Comparison of ENCODE assay signal across 7 mouse cellular contexts in the genomic region with DNA sequence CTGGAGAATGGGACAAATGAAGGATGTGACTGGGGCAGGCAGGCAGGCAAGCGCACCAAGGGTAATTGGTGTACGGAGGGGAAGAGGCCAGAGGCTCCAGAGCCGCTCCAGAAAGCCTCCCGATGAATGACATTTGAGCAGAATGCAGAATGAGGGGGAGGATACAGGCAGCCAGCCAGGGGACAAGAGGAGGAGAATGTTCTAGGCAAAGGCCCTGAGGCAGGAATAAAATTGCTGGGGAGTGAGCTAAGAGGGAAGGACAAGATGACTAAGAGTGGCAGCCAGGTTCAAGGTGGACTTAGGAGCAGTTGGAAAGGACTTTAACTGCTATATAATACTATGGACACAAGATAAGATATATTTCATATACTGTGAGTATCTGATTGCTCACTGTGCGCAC. TPM values are rescaled to one million over a fixed set of nuclear protein-coding genes. Genes with fewer than 3 reads are reported as not detected.
DNase-seq lines count a peak whose midpoint lies in the region; ATAC-seq lines count a peak whose summit lies in the region.

No protein-coding gene starts in this region.

- peak; percentile 25 for DNase-seq in urinary bladder, adult 2 months (ENCODE audit: low spot score)
- DNase-seq in urinary bladder, postnatal 10 days (ENCODE audit: low spot score), result no peak
- DNase-seq in heart, embryonic 10.5 days (ENCODE audit: low spot score), result no peak
- DNase-seq in kidney, postnatal 36 days, result peak; percentile 82 to 88
- no peak for DNase-seq in limb, embryonic 10.5 days (ENCODE audit: low spot score)

- ATAC-seq in stomach, embryonic 16.5 days (ENCODE audit: insufficient read depth, low FRiP score), result peak; percentile 69; the same call in 1 of the 2 replicates
- ATAC-seq in hindbrain, embryonic 12.5 days (ENCODE audit: low FRiP score), result no peak

- H3K9me3 ChIP-seq in heart, embryonic 10.5 days, result no peaks in the 10 kb centered on the region
- H3K9me3 ChIP-seq in stomach, embryonic 16.5 days (replicated peaks; ENCODE audit: control insufficient read depth, low read length), result no peaks in the 10 kb centered on the region
- H3K9me3 ChIP-seq in hindbrain, embryonic 12.5 days (replicated peaks), result no peaks in the 10 kb centered on the region
- no peaks in the 10 kb centered on the region for H3K9me3 ChIP-seq in limb, embryonic 10.5 days (replicated peaks)

- peaks cover 19% of the 10 kb centered on the region for H3K4me1 ChIP-seq in heart, embryonic 10.5 days
- H3K4me1 ChIP-seq in stomach, embryonic 16.5 days (ENCODE audit: control insufficient read depth, insufficient read depth, low read length), result no peaks in the 10 kb centered on the region; the same call in 1 of the 2 replicates
- H3K4me1 ChIP-seq in hindbrain, embryonic 12.5 days, result peaks cover 3% of the 10 kb centered on the region; the same call in 1 of the 2 replicates
- peaks cover 22% of the 10 kb centered on the region; the same call in 1 of the 2 replicates for H3K4me1 ChIP-seq in limb, embryonic 10.5 days

- 54% methylated on average over 5 of the region's 5 CpGs for WGBS in heart, embryonic 10.5 days
- 32% methylated on average over 5 of the region's 5 CpGs for WGBS in stomach, embryonic 16.5 days
- WGBS in hindbrain, embryonic 12.5 days, result 56% methylated on average over 5 of the region's 5 CpGs
- WGBS in limb, embryonic 10.5 days, result 67% methylated on average over 5 of the region's 5 CpGs

- no peaks in the 10 kb centered on the region for H3K27me3 ChIP-seq in heart, embryonic 10.5 days (ENCODE audit: insufficient read depth, poor library complexity, severe bottlenecking)
- no peaks in the 10 kb centered on the region for H3K27me3 ChIP-seq in stomach, embryonic 16.5 days (ENCODE audit: control insufficient read depth, insufficient read depth, low read length)
- no peaks in the 10 kb centered on the region for H3K27me3 ChIP-seq in hindbrain, embryonic 12.5 days
- H3K27me3 ChIP-seq in limb, embryonic 10.5 days (ENCODE audit: low read depth, poor library complexity, severe bottlenecking), result no peaks in the 10 kb centered on the region

- no peaks in the 10 kb centered on the region for H3K36me3 ChIP-seq in heart, embryonic 10.5 days
- H3K36me3 ChIP-seq in stomach, embryonic 16.5 days (ENCODE audit: control insufficient read depth, insufficient read depth, low read length), result no peaks in the 10 kb centered on the region
- H3K36me3 ChIP-seq in hindbrain, embryonic 12.5 days, result no peaks in the 10 kb centered on the region
- no peaks in the 10 kb centered on the region for H3K36me3 ChIP-seq in limb, embryonic 10.5 days

- no peak overlapping the region; the same call in 1 of the 2 replicates for H3K4me2 ChIP-seq in stomach, embryonic 16.5 days (ENCODE audit: low read depth, low read length)
- no peak overlapping the region for H3K4me2 ChIP-seq in hindbrain, embryonic 12.5 days (replicated peaks)

- H3K4me3 ChIP-seq in heart, embryonic 10.5 days, result no peak overlapping the region
- H3K4me3 ChIP-seq in stomach, embryonic 16.5 days (replicated peaks; ENCODE audit: low read length), result no peak overlapping the region
- H3K4me3 ChIP-seq in hindbrain, embryonic 12.5 days, result no peak overlapping the region
- H3K4me3 ChIP-seq in limb, embryonic 10.5 days, result no peak overlapping the region

- 0 out of 2 replicates have a peak overlapping the region, but pooled peaks have one; percentile 38 for H3K27ac ChIP-seq in heart, embryonic 10.5 days
- peak overlapping the region; percentile 89 for H3K27ac ChIP-seq in stomach, embryonic 16.5 days (ENCODE audit: low read length)
- no peak overlapping the region for H3K27ac ChIP-seq in hindbrain, embryonic 12.5 days
- no peak overlapping the region for H3K27ac ChIP-seq in limb, embryonic 10.5 days

- H3K9ac ChIP-seq in stomach, embryonic 16.5 days (ENCODE audit: low read length), result no peak overlapping the region
- H3K9ac ChIP-seq in hindbrain, embryonic 12.5 days, result no peak overlapping the region

RNA-seq across cellular contexts. Expression of gene Lima1, which starts 9.3 kb away (rescaled TPM):
- polyA plus RNA-seq in urinary bladder, adult 2 months (2012; rRNA removed), result 139 and 147 TPM in 2 replicates
- polyA plus RNA-seq in heart, embryonic 10.5 days (2016; fragmentation: Nextera tagmentation; extraction: Ambion mirVana), result 25.9 and 29.4 TPM in 2 replicates
- polyA plus RNA-seq in stomach, embryonic 16.5 days (2015; fragmentation: Nextera tagmentation; extraction: Ambion mirVana), result 89.4 and 95.8 TPM in 2 replicates
- polyA plus RNA-seq in hindbrain, embryonic 12.5 days (2016; fragmentation: Nextera tagmentation; extraction: Ambion mirVana), result 36.1 and 44.3 TPM in 2 replicates
- polyA plus RNA-seq in limb, embryonic 10.5 days (2016; fragmentation: Nextera tagmentation; extraction: Ambion mirVana), result 56.8 and 70.8 TPM in 2 replicates

Comparison
In these comparisons a context has a peak if more than half of its experiments do, and no peak if none do; other contexts are left out.
1. DNase-seq: peak in urinary bladder, adult 2 months (single experiment) and kidney, postnatal 36 days (2 of 2); none in urinary bladder, postnatal 10 days (single experiment), heart, embryonic 10.5 days (single experiment) and limb, embryonic 10.5 days (single experiment).
2. H3K27ac ChIP-seq: peak in heart, embryonic 10.5 days (single experiment) and stomach, embryonic 16.5 days (single experiment); none in hindbrain, embryonic 12.5 days (single experiment) and limb, embryonic 10.5 days (single experiment).